ENCODE assay signal across 8 mouse cellular contexts in genomic region chr8:111940171-111941100, GRCm38 (mm10). TPM values are rescaled to one million over a fixed set of nuclear protein-coding genes. Genes with fewer than 3 reads are reported as not detected.
A peak's percentile ranks its signal among the peaks of the same experiment; 100 is the strongest.
DNase-seq lines count a peak whose midpoint lies in the region; ATAC-seq and TF ChIP-seq lines count a peak whose summit lies in the region.

Gene Gabarapl2, plus strand, starts transcription at chr8:111940703.

- H3K27ac ChIP-seq in heart, embryonic 11.5 days (ENCODE audit: low read depth, low read length), result peak within 1 kb of the TSS; percentile 76
- peak within 1 kb of the TSS; percentile 86 for H3K27ac ChIP-seq in kidney, embryonic 16.5 days (ENCODE audit: low read length)
- peak within 1 kb of the TSS; percentile 71 for H3K27ac ChIP-seq in liver, adult 2 months (replicated peaks; ENCODE audit: insufficient read depth, low read depth, low read length)

- H3K4me2 ChIP-seq in heart, embryonic 11.5 days, result peak within 1 kb of the TSS; percentile 93
- peak within 1 kb of the TSS; percentile 93 for H3K4me2 ChIP-seq in kidney, embryonic 16.5 days (replicated peaks; ENCODE audit: low read depth, low read length)
- H3K4me2 ChIP-seq in myocyte (ENCODE audit: low read depth), result peak within 1 kb of the TSS; percentile 99

- WGBS in heart, embryonic 11.5 days (ENCODE audit: insufficient replicate concordance), result under 1% methylated on average over 65 of the region's 65 CpGs
- under 1% methylated on average over 64 of the region's 65 CpGs for WGBS in kidney, embryonic 16.5 days
- under 1% methylated on average over 65 of the region's 65 CpGs for WGBS in liver, adult 2 months

- TF ChIP-seq POLR2A in brain, embryonic 14.5 days (IDR thresholded peaks at IDR 0.05; ENCODE audit: borderline replicate concordance, extremely low read depth, insufficient read depth, insufficient read length, poor library complexity, severe bottlenecking), result peak; percentile 49; the same call in 1 of the 2 replicates
- TF ChIP-seq POLR2A in liver, adult 2 months (IDR thresholded peaks at IDR 0.05; ENCODE audit: extremely low read depth, insufficient read depth, low read length), result peak; percentile 74
- TF ChIP-seq POLR2A in myocyte (IDR thresholded peaks at IDR 0.05; ENCODE audit: insufficient read length, low read depth), result peak; percentile 52

- no peak for TF ChIP-seq CTCF in C2C12 (IDR thresholded peaks at IDR 0.05; ENCODE audit: control insufficient read depth, insufficient read depth, insufficient read length)
- no peak for TF ChIP-seq CTCF in brain, embryonic 14.5 days (IDR thresholded peaks at IDR 0.05; ENCODE audit: borderline replicate concordance, extremely low read depth, insufficient read depth, insufficient read length)
- TF ChIP-seq CTCF in liver, adult 2 months (IDR thresholded peaks at IDR 0.05; ENCODE audit: low read depth, low read length), result no peak

- H3K36me3 ChIP-seq in C2C12 (ENCODE audit: control insufficient read depth, insufficient read depth), result peaks cover 20% of the 10 kb centered on the region
- peaks cover 41% of the 10 kb centered on the region for H3K36me3 ChIP-seq in erythroblast, embryonic 14.5 days (ENCODE audit: control insufficient read depth)
- peaks cover 3% of the 10 kb centered on the region; the same call in 1 of the 2 replicates for H3K36me3 ChIP-seq in heart, embryonic 11.5 days (ENCODE audit: control insufficient read depth, insufficient read depth, low read length)
- H3K36me3 ChIP-seq in kidney, embryonic 16.5 days (ENCODE audit: insufficient read depth, low read length), result peaks cover 21% of the 10 kb centered on the region; the same call in 1 of the 2 replicates
- H3K36me3 ChIP-seq in liver, adult 2 months (ENCODE audit: control insufficient read depth, insufficient read depth, low read length), result peaks cover 15% of the 10 kb centered on the region
- peaks cover 13% of the 10 kb centered on the region for H3K36me3 ChIP-seq in myocyte (ENCODE audit: control insufficient read depth, insufficient read depth)
- no peaks in the 10 kb centered on the region; the same call in 1 of the 2 replicates for H3K36me3 ChIP-seq in splenic B cell, adult 2 months (ENCODE audit: control insufficient read depth, insufficient read depth, low read length, poor library complexity, severe bottlenecking)

- peak within 1 kb of the TSS; percentile 84 for H3K9ac ChIP-seq in heart, embryonic 11.5 days (ENCODE audit: low read depth, low read length)
- H3K9ac ChIP-seq in kidney, embryonic 16.5 days (replicated peaks; ENCODE audit: low read length), result peak within 1 kb of the TSS; percentile 87
- H3K9ac ChIP-seq in liver, adult 2 months (ENCODE audit: low read depth, low read length), result peak within 1 kb of the TSS; percentile 92

- H3K27me3 ChIP-seq in C2C12 (ENCODE audit: control insufficient read depth, insufficient read depth, insufficient read length) (no peaks in the 10 kb centered on the region), myocyte (ENCODE audit: control insufficient read depth, insufficient read depth, insufficient read length) (no peaks in the 10 kb centered on the region)
- H3K27me3 ChIP-seq in erythroblast, embryonic 14.5 days (ENCODE audit: control insufficient read depth), result no peaks in the 10 kb centered on the region
- H3K27me3 ChIP-seq in heart, embryonic 11.5 days (ENCODE audit: control insufficient read depth, insufficient read depth, low read length), result no peaks in the 10 kb centered on the region
- no peaks in the 10 kb centered on the region for H3K27me3 ChIP-seq in kidney, embryonic 16.5 days (ENCODE audit: insufficient read depth, low read length)
- H3K27me3 ChIP-seq in liver, adult 2 months (ENCODE audit: control insufficient read depth, insufficient read depth, low read length), result no peaks in the 10 kb centered on the region
- H3K27me3 ChIP-seq in splenic B cell, adult 2 months (ENCODE audit: control insufficient read depth, insufficient read depth, low read length, poor library complexity, severe bottlenecking), result no peaks in the 10 kb centered on the region

- H3ac ChIP-seq in C2C12 (ENCODE audit: control insufficient read depth, insufficient read length, low read depth), result peak within 1 kb of the TSS; percentile 92
- peak within 1 kb of the TSS; percentile 34 for H3ac ChIP-seq in myocyte (ENCODE audit: control insufficient read depth, insufficient read length)

- no peaks in the 10 kb centered on the region for H3K79me3 ChIP-seq in C2C12 (ENCODE audit: low read depth)

- H3K4me1 ChIP-seq in erythroblast, embryonic 14.5 days (ENCODE audit: control insufficient read depth), result peaks cover 45% of the 10 kb centered on the region
- H3K4me1 ChIP-seq in heart, embryonic 11.5 days (ENCODE audit: control insufficient read depth, insufficient read depth, low read length), result peaks cover 8% of the 10 kb centered on the region
- H3K4me1 ChIP-seq in kidney, embryonic 16.5 days (ENCODE audit: insufficient read depth, low read length), result peaks cover 13% of the 10 kb centered on the region
- peaks cover 10% of the 10 kb centered on the region for H3K4me1 ChIP-seq in liver, adult 2 months (ENCODE audit: control insufficient read depth, insufficient read depth, low read length)

- peak; percentile 99 for DNase-seq in brain, embryonic 14.5 days (ENCODE audit: low read depth)
- DNase-seq in liver, adult 2 months (ENCODE audit: extremely low read depth, low read depth, low spot score), result peak; percentile 94
- DNase-seq in splenic B cell, adult 2 months (ENCODE audit: low read depth, low spot score), result peak; percentile 90

- peak; percentile 94 for ATAC-seq in heart, embryonic 11.5 days (replicated peaks; ENCODE audit: insufficient number of reproducible peaks, low FRiP score, low TSS enrichment)
- peak; percentile 98 for ATAC-seq in kidney, embryonic 16.5 days (ENCODE audit: low FRiP score, low TSS enrichment)

- H3K4me3 ChIP-seq in C2C12 (ENCODE audit: insufficient read depth, poor library complexity, severe bottlenecking) (peak within 1 kb of the TSS; percentile 98), myocyte (peak within 1 kb of the TSS; percentile 63)
- H3K4me3 ChIP-seq in erythroblast, embryonic 14.5 days (replicated peaks), result peak within 1 kb of the TSS; percentile 90
- peak within 1 kb of the TSS; percentile 91 for H3K4me3 ChIP-seq in heart, embryonic 11.5 days (ENCODE audit: low read depth, low read length)
- H3K4me3 ChIP-seq in kidney, embryonic 16.5 days (ENCODE audit: low read length), result peak within 1 kb of the TSS; percentile 99
- H3K4me3 ChIP-seq in liver, adult 2 months (ENCODE audit: insufficient read depth, low read depth, low read length), result peak within 1 kb of the TSS; percentile 95

- H3K79me2 ChIP-seq in C2C12 (ENCODE audit: control insufficient read depth, insufficient read depth), result peaks cover 12% of the 10 kb centered on the region
- peaks cover 12% of the 10 kb centered on the region for H3K79me2 ChIP-seq in liver, adult 2 months (ENCODE audit: control insufficient read depth, insufficient read depth, low read length)
- no peaks in the 10 kb centered on the region for H3K79me2 ChIP-seq in myocyte (ENCODE audit: control insufficient read depth, insufficient read depth)

- H3K9me3 ChIP-seq in erythroblast, embryonic 14.5 days (ENCODE audit: control insufficient read depth, low read length), result no peaks in the 10 kb centered on the region
- H3K9me3 ChIP-seq in heart, embryonic 11.5 days (replicated peaks; ENCODE audit: control insufficient read depth, low read length), result no peaks in the 10 kb centered on the region
- no peaks in the 10 kb centered on the region for H3K9me3 ChIP-seq in kidney, embryonic 16.5 days (ENCODE audit: low read length)

TF ChIP-seq in C2C12, 6 proteins besides CTCF, POLR2A, EP300 and RAD21:
- TF ChIP-seq FOSL1 (IDR thresholded peaks at IDR 0.05; ENCODE audit: insufficient read depth, low read length, poor library complexity, severe bottlenecking) (no peak), MYOD1 (IDR thresholded peaks at IDR 0.05; ENCODE audit: control insufficient read depth, insufficient read length, low read depth) (no peak), MYOG (IDR thresholded peaks at IDR 0.05; ENCODE audit: control insufficient read depth, extremely low read depth, insufficient read length) (no peak)

TF ChIP-seq in myocyte, 11 proteins besides CTCF, POLR2A, EP300 and RAD21:
- no peak for TF ChIP-seq TCF3 (IDR thresholded peaks at IDR 0.05; ENCODE audit: insufficient read length, low read depth)
- TF ChIP-seq MYOD1 (IDR thresholded peaks at IDR 0.05; ENCODE audit: control insufficient read depth in 1 of 3, insufficient read length in 2 of 3, low read depth in 2 of 3), result no peak
- no peak for TF ChIP-seq REST (IDR thresholded peaks at IDR 0.05; ENCODE audit: insufficient read depth, insufficient read length)
- no peak for TF ChIP-seq TCF12 (IDR thresholded peaks at IDR 0.05; ENCODE audit: insufficient read depth, poor library complexity, severe bottlenecking)
- no peak for TF ChIP-seq CEBPB (IDR thresholded peaks at IDR 0.05; ENCODE audit: insufficient read depth, poor library complexity, severe bottlenecking)
- TF ChIP-seq MYOG (IDR thresholded peaks at IDR 0.05; ENCODE audit: control insufficient read depth in 1 of 3, insufficient read depth in 1 of 3, insufficient read length in 2 of 3, low read depth in 2 of 3), result no peak
- no peak for TF ChIP-seq SRF (IDR thresholded peaks at IDR 0.05; ENCODE audit: control insufficient read depth, insufficient read length, low read depth)
- TF ChIP-seq USF1 (IDR thresholded peaks at IDR 0.05; ENCODE audit: low read depth), result no peak
- no peak for TF ChIP-seq E2F4 (IDR thresholded peaks at IDR 0.05; ENCODE audit: insufficient read depth)
- no peak for TF ChIP-seq POLR2AphosphoS2 (IDR thresholded peaks at IDR 0.05; ENCODE audit: insufficient read length, low read depth)
- no peak for TF ChIP-seq MAX (IDR thresholded peaks at IDR 0.05; ENCODE audit: low read depth)

RNA-seq across cellular contexts. Expression of gene Gabarapl2, which starts in this region (rescaled TPM):
- polyA plus RNA-seq in C2C12 (2012; fragmentation: generic; extraction: Trizol) (44.6 TPM), myocyte (2012; fragmentation: generic; extraction: Trizol) (64.5 TPM)
- 164 TPM in 2 replicates for polyA plus RNA-seq in brain, embryonic 14.5 days (2012; rRNA removed)
- 2.0 and 3.3 TPM in 2 replicates for polyA plus RNA-seq in erythroblast, embryonic 14.5 days (2012)
- polyA plus RNA-seq in heart, embryonic 11.5 days (2014; fragmentation: Nextera tagmentation; extraction: Ambion mirVana), result 177 and 191 TPM in 2 replicates
- 197 and 202 TPM in 2 replicates for polyA plus RNA-seq in kidney, embryonic 16.5 days (2015; fragmentation: Nextera tagmentation; extraction: Ambion mirVana)
- 39.5 and 42.6 TPM in 2 replicates for total RNA-seq in liver, adult 2 months (2014; rRNA removed)
- polyA plus RNA-seq in liver, adult 2 months (2012; rRNA removed), result 24.1 and 26.8 TPM in 2 replicates

Comparison
In these comparisons a context has a peak if more than half of its experiments do, and no peak if none do; other contexts are left out.
1. Peak in every context shown above with its lines: DNase-seq, ATAC-seq, H3K4me3 ChIP-seq and H3K27ac ChIP-seq.